In the genomic region with DNA sequence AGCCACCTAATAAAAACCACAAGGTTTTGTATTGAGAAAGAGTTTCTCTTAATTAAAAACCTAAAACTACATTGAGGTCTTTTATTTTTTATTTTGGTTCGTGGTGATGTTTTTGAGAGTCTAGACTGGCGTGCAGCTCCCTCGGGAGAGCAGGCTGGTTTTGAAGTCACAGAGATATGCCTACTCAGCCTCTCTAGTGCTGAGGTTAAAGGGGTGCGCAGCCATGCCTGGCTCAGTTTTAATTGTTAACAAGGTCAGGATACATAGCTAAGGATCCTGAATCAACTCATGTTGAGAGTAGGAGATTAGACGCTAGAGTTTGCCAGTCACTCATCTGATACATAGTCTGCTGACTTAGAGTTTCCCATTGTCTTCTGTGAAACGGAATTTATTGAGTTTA, we compare ENCODE assay signal across 25 mouse cellular contexts. TPM values are rescaled to one million over a fixed set of nuclear protein-coding genes. Genes with fewer than 3 reads are reported as not detected.
DNase-seq lines count a peak whose midpoint lies in the region; ATAC-seq and TF ChIP-seq lines count a peak whose summit lies in the region.
"Had no signal": no experiment of that assay in that cellular context is flagged by ENCODE, and none has a peak within 500 bp of the region (broad histone marks: within the 10 kb centered on the region; RNA-seq: fewer than 3 reads in every experiment).

No protein-coding gene starts in this region.

- no peaks in the 10 kb centered on the region for H3K27me3 ChIP-seq in kidney, adult 2 months (replicated peaks; ENCODE audit: control insufficient read depth, insufficient read depth, low read length)
- no peaks in the 10 kb centered on the region for H3K27me3 ChIP-seq in kidney, embryonic 14.5 days (ENCODE audit: control insufficient read depth, insufficient read depth, low read length)
- no peaks in the 10 kb centered on the region for H3K27me3 ChIP-seq in kidney, embryonic 16.5 days (ENCODE audit: insufficient read depth, low read length)
- H3K27me3 ChIP-seq: CH12.LX; embryonic facial prominence, embryonic 13.5 days; forebrain, embryonic 12.5 days; heart, embryonic 13.5 days; Patski had no signal

- ATAC-seq in kidney, embryonic 14.5 days (ENCODE audit: low FRiP score, low TSS enrichment), result no peak
- ATAC-seq in kidney, embryonic 16.5 days (ENCODE audit: low FRiP score, low TSS enrichment), result peak; percentile 79; the same call in 1 of the 2 replicates
- ATAC-seq: forebrain, embryonic 16.5 days had no signal

- H3K4me2 ChIP-seq in kidney, embryonic 14.5 days (replicated peaks; ENCODE audit: low read depth, low read length), result no peak overlapping the region
- no peak overlapping the region for H3K4me2 ChIP-seq in kidney, embryonic 16.5 days (replicated peaks; ENCODE audit: low read depth, low read length)
- H3K4me2 ChIP-seq: embryonic facial prominence, embryonic 13.5 days; forebrain, embryonic 12.5 days; heart, embryonic 13.5 days had no signal

- peaks cover 33% of the 10 kb centered on the region for H3K36me3 ChIP-seq in kidney, adult 2 months (ENCODE audit: control insufficient read depth, insufficient read depth, low read length)
- H3K36me3 ChIP-seq in kidney, embryonic 14.5 days (ENCODE audit: control insufficient read depth, insufficient read depth, low read length), result peaks cover 47% of the 10 kb centered on the region
- H3K36me3 ChIP-seq in kidney, embryonic 16.5 days (ENCODE audit: insufficient read depth, low read length), result peaks cover 46% of the 10 kb centered on the region

- DNase-seq in kidney, adult 2 months, result peak; percentile 63
- peak; percentile 71 for DNase-seq in kidney, adult 9 months
- DNase-seq in kidney, postnatal 25 days, result peak; percentile 48 to 64
- no peak for DNase-seq in gastrocnemius, postnatal 36 days
- DNase-seq in left cerebral cortex, postnatal 36 days (ENCODE audit: low spot score in 2 of 2), result no peak
- DNase-seq: adrenal gland, adult 2 months; adrenal gland, postnatal 25 days; cerebellum, adult 18-20 months; cerebellum, adult 9-11 months; cerebellum, postnatal 36 days; gastrocnemius, postnatal 10 days; heart, postnatal 36 days had no signal

- TF ChIP-seq POLR2A in kidney, adult 2 months (IDR thresholded peaks at IDR 0.05; ENCODE audit: low read depth, low read length), result no peak

- H3K9ac ChIP-seq in kidney, embryonic 14.5 days (ENCODE audit: low read depth, low read length), result no peak overlapping the region
- no peak overlapping the region for H3K9ac ChIP-seq in kidney, embryonic 16.5 days (replicated peaks; ENCODE audit: low read length)
- H3K9ac ChIP-seq: embryonic facial prominence, embryonic 13.5 days; forebrain, embryonic 12.5 days; heart, embryonic 13.5 days had no signal

- no peak for TF ChIP-seq CTCF in kidney, adult 2 months (conservative IDR thresholded peaks at IDR 0.05; ENCODE audit: insufficient read depth, insufficient read length, low read depth, low read length)

- H3K9me3 ChIP-seq in kidney, embryonic 14.5 days (ENCODE audit: control insufficient read depth, low read length), result no peaks in the 10 kb centered on the region
- no peaks in the 10 kb centered on the region for H3K9me3 ChIP-seq in kidney, embryonic 16.5 days (ENCODE audit: low read length)
- H3K9me3 ChIP-seq: embryonic facial prominence, embryonic 13.5 days; forebrain, embryonic 12.5 days; heart, embryonic 13.5 days had no signal

- H3K4me1 ChIP-seq in kidney, adult 2 months (ENCODE audit: control insufficient read depth, insufficient read depth, low read length), result peaks cover 11% of the 10 kb centered on the region
- no peaks in the 10 kb centered on the region for H3K4me1 ChIP-seq in kidney, embryonic 14.5 days (ENCODE audit: control insufficient read depth, insufficient read depth, low read length)
- no peaks in the 10 kb centered on the region for H3K4me1 ChIP-seq in kidney, embryonic 16.5 days (ENCODE audit: insufficient read depth, low read length)
- H3K4me1 ChIP-seq: embryonic facial prominence, embryonic 13.5 days; forebrain, embryonic 12.5 days had no signal

- H3K27ac ChIP-seq in kidney, adult 2 months (ENCODE audit: insufficient read depth, low read depth, low read length), result no peak overlapping the region
- no peak overlapping the region for H3K27ac ChIP-seq in kidney, embryonic 14.5 days (ENCODE audit: low read depth, low read length)
- H3K27ac ChIP-seq in kidney, embryonic 16.5 days (ENCODE audit: low read length), result peak overlapping the region; percentile 23; the same call in 1 of the 2 replicates
- H3K27ac ChIP-seq: embryonic facial prominence, embryonic 13.5 days; forebrain, embryonic 12.5 days; heart, embryonic 13.5 days had no signal

- intact Hi-C loops in gastrocnemius, postnatal 36 days (cut with DNase I), result no loop called here
- intact Hi-C loops in left cerebral cortex, postnatal 36 days (cut with DNase I), result no loop called here

- WGBS in kidney, adult 2 months, result 50% methylated on average over 6 of the region's 6 CpGs
- 86% methylated on average over 6 of the region's 6 CpGs for WGBS in kidney, embryonic 14.5 days
- WGBS in kidney, embryonic 16.5 days, result 82% methylated on average over 6 of the region's 6 CpGs

- no peak overlapping the region for H3K4me3 ChIP-seq in kidney, adult 2 months (ENCODE audit: insufficient read depth, low read depth, low read length)
- no peak overlapping the region for H3K4me3 ChIP-seq in kidney, embryonic 14.5 days (ENCODE audit: low read length)
- H3K4me3 ChIP-seq in kidney, embryonic 16.5 days (ENCODE audit: low read length), result no peak overlapping the region
- H3K4me3 ChIP-seq: embryonic facial prominence, embryonic 13.5 days; forebrain, embryonic 12.5 days; heart, embryonic 13.5 days had no signal

RNA-seq across cellular contexts. Expression of gene E130116L18Rik, which starts 38.5 kb away (rescaled TPM):
- not detected in 2 replicates for polyA plus RNA-seq in kidney, adult 2 months (2012; rRNA removed)
- polyA plus RNA-seq in kidney, embryonic 14.5 days (2014; fragmentation: Nextera tagmentation; extraction: Ambion mirVana), result not detected in 2 replicates
- not detected in 2 replicates for polyA plus RNA-seq in kidney, embryonic 16.5 days (2015; fragmentation: Nextera tagmentation; extraction: Ambion mirVana)
- not detected for total RNA-seq in gastrocnemius, postnatal 36 days (2021)
- total RNA-seq in left cerebral cortex, postnatal 36 days (2021), result not detected
- total RNA-seq: adrenal gland, adult 2 months; adrenal gland, postnatal 25 days; CH12.LX; gastrocnemius, postnatal 10 days; heart, adult 8-10 months; heart, postnatal 36 days had no signal
- polyA plus RNA-seq: adrenal gland, adult 2 months; embryonic facial prominence, embryonic 13.5 days; forebrain, embryonic 12.5 days; forebrain, embryonic 16.5 days; frontal cortex, adult 2 months; gonadal fat pad, adult 2 months; heart, embryonic 13.5 days; heart, postnatal 0 days; hindbrain, embryonic 11.5 days had no signal

RNA-seq across cellular contexts. Expression of gene Galnt11, which starts 39.7 kb away (rescaled TPM):
- 387 and 392 TPM in 2 replicates for polyA plus RNA-seq in kidney, adult 2 months (2012; rRNA removed)
- 25.5 and 42.9 TPM in 2 replicates for polyA plus RNA-seq in kidney, embryonic 14.5 days (2014; fragmentation: Nextera tagmentation; extraction: Ambion mirVana)
- polyA plus RNA-seq in kidney, embryonic 16.5 days (2015; fragmentation: Nextera tagmentation; extraction: Ambion mirVana), result 107 and 123 TPM in 2 replicates
- 10 to 100 TPM in 1 of 2 experiments, 1 to 10 TPM in 1; 9.6 to 10.8 TPM for total RNA-seq in gastrocnemius, postnatal 36 days (2021)
- 10 to 100 TPM; 46.1 to 49.0 TPM for total RNA-seq in left cerebral cortex, postnatal 36 days (2021)

Comparison
In these comparisons a context has a peak if more than half of its experiments do, and no peak if none do; other contexts are left out.
1. DNase-seq: peak in kidney, adult 2 months (single experiment), kidney, adult 9 months (single experiment) and kidney, postnatal 25 days (2 of 2); none in gastrocnemius, postnatal 36 days (0 of 2) and left cerebral cortex, postnatal 36 days (0 of 2).